Mouse (Mus musculus) v-Abl transformed pro-B cells (cell line): ENCODE measurements at regions not wholly inside any gene's neighbourhood (a gene's known extent, or its start where the extent isn't known, plus 50 kb on each side); places are given as distances from the start of the nearest gene placed in this dataset.

Experiments
- in situ Hi-C, 2 experiments: fragments of 400-800 bp; cut with MboI; formaldehyde crosslinking; loops; one replicate each; pipeline ENCODE4 v1.15.1; 2025; ENCODE audit not compliant: unreplicated experiment in 2 of 2

- in situ Hi-C loops: loop anchor here in 1 of 2 experiments (5.0 kb wide), 1 partner anchor 95 kb away; no protein-coding TSS in a partner anchor
Observed at GRCm38 (mm10) chr6:52477380-52477779, 162.8 kb downstream of the Hibadh start.

- in situ Hi-C loops: loop anchor here in 1 of 2 experiments (5.0 kb wide), 1 partner anchor 94 kb away; no protein-coding TSS in a partner anchor
Observed at GRCm38 (mm10) chr6:52478624-52479023, 161.6 kb downstream of the Hibadh start.

- in situ Hi-C loops: loop anchor here in 1 of 2 experiments (5.0 kb wide), 1 partner anchor 93 kb away; no protein-coding TSS in a partner anchor
Observed at GRCm38 (mm10) chr6:52479200-52479599, 161.0 kb downstream of the Hibadh start.

- in situ Hi-C loops: no loop called here
Observed at GRCm38 (mm10) chr6:52481975-52482374, 158.2 kb downstream of the Hibadh start.

GRCm38 (mm10) chr6:52486146-52486545 lies 154.0 kb downstream of the Hibadh start:
- in situ Hi-C loops: no loop called here

- in situ Hi-C loops: no loop called here
Observed at GRCm38 (mm10) chr6:52486655-52487054, 153.5 kb downstream of the Hibadh start.

- in situ Hi-C loops: no loop called here
Observed at GRCm38 (mm10) chr6:52487861-52488260, 152.3 kb downstream of the Hibadh start.

- in situ Hi-C loops: no loop called here
Observed at GRCm38 (mm10) chr6:52490264-52490775, 149.9 kb downstream of the Hibadh start.

GRCm38 (mm10) chr6:52495301-52495700 lies 144.9 kb downstream of the Hibadh start:
- in situ Hi-C loops: no loop called here

- in situ Hi-C loops: no loop called here
Observed at GRCm38 (mm10) chr6:52495855-52496254, 144.3 kb downstream of the Hibadh start.
